Mouse (Mus musculus) heart, adult 2 months (tissue): ENCODE data around the gene 1700011L22Rik.

Experiments
- CTCF ChIP-seq: fragments of 200-600 bp; IDR thresholded peaks from 2 replicates; pipeline ENCODE4 v1.8.1; 2022; ENCODE audit warnings: antibody characterized with exemption, mild to moderate bottlenecking, moderate library complexity
- EP300 ChIP-seq: fragments of 200-500 bp; IDR thresholded peaks from 2 replicates; pipeline ENCODE4 v1.6.1; 2011; ENCODE audit warnings: low read depth, low read length, control low read depth; ENCODE audit not compliant: insufficient read depth
- POLR2A ChIP-seq: fragments of 200-500 bp; IDR thresholded peaks from 2 replicates; pipeline ENCODE4 v1.6.1; 2011; ENCODE audit warnings: mild to moderate bottlenecking, low read depth, low read length, control low read depth; ENCODE audit not compliant: insufficient read depth

DNA sequence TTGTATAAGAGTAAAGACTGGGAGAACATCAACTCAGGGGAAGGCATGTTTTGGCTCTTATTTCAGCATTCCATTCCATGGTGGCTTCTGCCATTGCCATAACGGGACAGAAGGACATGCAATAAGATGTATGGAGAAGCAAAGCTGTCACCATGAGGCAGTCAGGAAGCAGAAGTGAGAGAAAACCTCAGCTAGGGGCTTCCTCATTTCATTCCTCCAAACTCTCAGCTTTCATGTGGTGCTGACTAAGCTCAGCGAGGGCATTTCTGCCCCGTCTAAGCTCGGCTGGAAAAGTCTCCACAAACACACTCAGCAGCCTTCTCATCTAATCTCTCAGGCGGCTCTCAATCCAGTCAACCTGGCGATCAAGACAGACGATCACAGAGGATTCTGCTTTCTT is 22.8 kb downstream of the 1700011L22Rik start:
- TF ChIP-seq CTCF = no peak
- TF ChIP-seq POLR2A = no peak
- no peak for TF ChIP-seq EP300
